Mouse (Mus musculus): ENCODE measurements around the gene Ykt6. TPM values are rescaled to one million over a fixed set of nuclear protein-coding genes. Genes with fewer than 3 reads are reported as not detected.
"Not testable (repeated sequence)": the region's sequence is repeated elsewhere in the genome, so short reads cannot be mapped to it uniquely, and the experiment has no call there.

The Ykt6 gene
- total RNA-seq, 2 experiments from 2014 or later, result 36.2 to 38.8 TPM

DNA sequence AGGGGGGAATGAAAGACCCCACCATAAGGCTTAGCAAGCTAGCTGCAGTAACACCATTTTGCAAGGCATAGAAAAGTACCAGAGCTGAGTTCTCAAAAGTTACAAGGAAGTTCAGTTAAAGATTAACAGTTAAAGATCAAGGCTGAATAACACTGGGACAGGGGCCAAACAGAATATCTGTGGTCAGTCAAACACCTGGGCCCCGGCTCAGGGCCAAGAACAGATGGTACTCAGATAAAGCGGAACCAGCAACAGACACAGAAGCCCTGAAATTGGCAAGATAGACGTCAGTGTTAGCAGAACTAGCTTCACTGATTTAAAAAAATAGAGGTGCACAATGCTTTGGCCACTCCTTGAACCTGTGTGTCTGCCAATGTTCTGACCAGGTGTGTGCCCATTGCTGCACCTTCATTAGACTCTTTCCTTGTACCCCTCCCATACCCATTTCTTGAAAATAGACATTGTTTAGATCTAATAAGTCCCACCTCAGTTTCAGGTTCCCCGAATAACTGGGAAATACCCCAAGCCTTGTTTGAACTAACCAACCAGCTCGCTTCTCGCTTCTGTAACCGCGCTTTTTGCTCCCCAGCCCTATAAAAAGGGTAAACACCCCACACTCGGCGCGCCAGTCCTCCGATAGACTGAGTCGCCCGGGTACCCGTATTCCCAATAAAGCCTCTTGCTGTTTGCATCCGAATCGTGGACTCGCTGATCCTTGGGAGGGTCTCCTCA is 55.4 kb downstream of the Ykt6 start:
- DNase-seq; intact Hi-C loops (cut with DNase I; ENCODE audit: low total_unique reads): not testable (repeated sequence)

DNA sequence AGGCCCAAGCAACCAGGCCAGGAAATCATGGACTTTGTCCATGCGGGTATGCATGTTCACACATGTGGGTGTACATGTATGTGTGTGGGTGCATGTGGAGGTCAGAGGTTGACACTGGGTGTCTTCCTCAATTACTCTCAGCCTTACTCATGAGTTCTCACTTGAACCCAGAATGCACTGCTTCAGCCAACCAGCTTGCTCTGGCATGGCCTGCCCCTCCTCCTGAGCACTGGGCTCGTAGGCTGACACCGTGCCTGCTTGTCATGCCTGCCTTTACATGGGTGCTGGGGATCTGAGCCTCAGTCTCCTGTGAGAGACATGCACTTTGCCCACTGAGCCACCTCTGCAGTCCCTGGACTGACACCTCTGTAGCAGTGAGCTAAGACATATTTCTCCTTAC is 56.4 kb downstream of the Ykt6 start:
- intact Hi-C loops (cut with DNase I; ENCODE audit: low total_unique reads), result no loop called here
- no peak for DNase-seq

DNA sequence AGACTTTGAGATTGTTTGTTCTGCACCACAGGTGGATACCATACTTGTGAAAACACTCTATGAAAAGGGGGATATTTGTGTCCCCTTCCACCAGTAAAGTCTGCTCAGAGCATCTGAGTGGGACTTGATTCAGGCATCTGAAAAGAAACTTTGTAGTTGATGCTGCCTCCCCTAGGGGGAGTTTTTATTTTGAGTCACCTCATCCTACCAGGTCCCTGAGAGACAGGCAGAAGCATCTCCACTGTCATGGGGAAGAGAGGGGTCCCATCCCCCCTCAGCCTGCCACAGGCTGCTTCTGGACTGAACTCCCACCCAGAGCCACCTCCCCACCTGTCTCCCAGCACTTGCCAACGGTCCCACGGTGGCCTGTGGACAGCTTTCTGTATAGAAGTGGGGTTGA is 57.9 kb downstream of the Ykt6 start:
- DNase-seq, result no peak
- intact Hi-C loops (cut with DNase I; ENCODE audit: low total_unique reads), result no loop called here

DNA sequence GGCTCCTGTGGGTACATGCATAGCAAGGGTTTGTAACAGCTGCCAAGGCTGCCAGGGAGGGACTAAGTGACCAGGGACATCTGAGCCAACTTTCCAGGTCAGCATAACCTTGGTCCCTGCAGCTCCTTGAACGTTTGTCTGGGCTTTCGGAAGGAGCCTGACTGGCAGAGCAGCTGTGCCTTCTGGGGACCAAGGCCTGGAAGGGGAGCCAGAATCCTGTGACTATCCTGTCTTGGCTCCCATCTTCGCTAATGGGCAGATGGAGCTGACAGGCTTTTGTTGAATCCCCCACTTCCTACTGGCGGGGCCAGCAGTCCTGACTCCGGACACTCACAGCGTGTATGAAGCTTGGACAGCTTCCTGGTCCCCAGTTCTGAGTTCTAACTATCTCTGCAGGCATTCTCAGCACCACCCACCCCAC is 59.5 kb downstream of the Ykt6 start:
- intact Hi-C loops (cut with DNase I; ENCODE audit: low total_unique reads), result no loop called here
- peak; percentile 42 for DNase-seq

DNA sequence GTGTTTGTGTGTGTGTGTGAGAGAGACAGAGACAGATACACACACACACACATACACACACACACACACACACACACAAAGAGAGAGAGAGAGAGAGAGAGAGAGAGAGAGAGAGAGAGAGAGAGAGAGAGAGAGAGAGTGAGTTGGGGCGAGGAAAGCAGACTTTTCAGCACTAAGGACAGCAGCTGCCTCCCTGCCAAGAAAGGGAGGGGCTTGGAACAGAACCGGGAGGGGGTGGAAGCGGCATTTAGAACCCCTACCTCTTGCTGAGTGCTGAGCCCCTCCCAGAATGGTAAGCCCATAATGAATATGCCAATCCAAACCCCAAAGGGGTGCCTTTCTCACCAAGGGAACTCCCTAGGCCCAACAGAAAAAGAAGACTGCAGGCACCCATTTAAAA is 60.9 kb downstream of the Ykt6 start:
- intact Hi-C loops (cut with DNase I; ENCODE audit: low total_unique reads), result no loop called here
- no peak for DNase-seq

DNA sequence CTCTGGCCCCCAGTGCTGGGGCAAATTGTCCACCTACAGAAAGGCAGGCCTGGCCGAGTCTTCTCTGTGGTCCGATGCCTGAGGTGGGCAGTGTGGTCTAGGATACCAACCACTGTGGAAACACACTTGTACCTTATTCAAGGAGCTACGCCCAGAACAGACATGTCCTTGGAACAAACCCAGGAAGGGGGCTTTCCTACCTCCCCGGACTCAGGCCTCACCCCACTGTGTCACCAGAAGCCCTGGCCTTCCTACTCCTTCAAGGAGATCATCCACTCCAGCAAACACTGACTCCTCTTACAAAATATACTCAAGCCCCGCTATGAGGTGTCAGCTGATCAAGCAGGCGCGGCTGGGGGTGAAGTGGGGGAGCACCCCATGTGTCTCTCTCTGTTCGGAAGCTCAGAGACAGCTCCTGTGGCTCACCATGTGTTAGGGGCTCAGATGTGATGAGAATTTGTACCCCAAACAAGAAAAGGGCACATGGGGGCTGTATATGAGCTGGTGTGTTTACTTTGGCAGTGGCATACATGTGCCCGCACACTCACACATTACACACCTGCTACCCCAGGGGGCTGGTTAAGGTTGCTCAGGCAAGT is 61.4 kb downstream of the Ykt6 start:
- DNase-seq, result no peak
- intact Hi-C loops (cut with DNase I; ENCODE audit: low total_unique reads), result no loop called here

Other genes with a start within 250 kb of the Ykt6 start
- 10 to 100 TPM; 83.5 to 84.2 TPM for gene Mrps24, start 240.0 kb upstream of the Ykt6 start, total RNA-seq (2021)
- 10 to 100 TPM; 32.7 to 38.4 TPM for gene Urgcp, start 193.3 kb upstream of the Ykt6 start, total RNA-seq (2021)
- 10 to 100 TPM; 18.7 to 21.6 TPM for gene Dbnl, start 167.2 kb upstream of the Ykt6 start, total RNA-seq (2021)
- gene Pgam2, start 152.0 kb upstream of the Ykt6 start, total RNA-seq (2021), result 1,000 to 10,000 TPM; 3,325 to 3,362 TPM
- gene Polm, start 117.7 kb upstream of the Ykt6 start, total RNA-seq (2021), result 1 to 10 TPM; 2.1 to 3.3 TPM
- gene Aebp1, start 93.7 kb upstream of the Ykt6 start, total RNA-seq (2021), result 10 to 100 TPM; 30.0 to 33.4 TPM
- 10 to 100 TPM; 36.4 to 38.7 TPM for gene Pold2, start 77.4 kb upstream of the Ykt6 start, total RNA-seq (2021)
- not detected for gene Myl7, start 56.9 kb upstream of the Ykt6 start, total RNA-seq (2021)
- gene Gck, start 5.6 kb upstream of the Ykt6 start, total RNA-seq (2021), result 1 to 10 TPM in 1 of 2 experiments, under 1 TPM in 1; 0.29 to 1.3 TPM
- gene Camk2b, start 110.7 kb downstream of the Ykt6 start, total RNA-seq (2021), result 100 to 1,000 TPM; 169 to 170 TPM
- under 1 TPM in 1 of 2 experiments, not detected in 1; 0.21 TPM for gene A730071L15Rik, start 244.3 kb downstream of the Ykt6 start, total RNA-seq (2021)
- gene Nudcd3, start 244.7 kb downstream of the Ykt6 start, total RNA-seq (2021), result 10 to 100 TPM; 54.4 to 57.1 TPM

Data from gastrocnemius, postnatal 14 days (tissue).